Mouse (Mus musculus) CD8-positive naive resting alpha-beta T cell, adult 57 days (primary cell): ENCODE data around the gene Kcnf1. TPM values are rescaled to one million over a fixed set of nuclear protein-coding genes. Genes with fewer than 3 reads are reported as not detected.

ENCODE experiments used
- total RNA-seq: library from RNA; stranded (reverse); gene quantifications from one replicate; pipeline ENCODE4 v1.2.4, GENCODE M21; 2023

The Kcnf1 gene
- not detected for total RNA-seq

DNA sequence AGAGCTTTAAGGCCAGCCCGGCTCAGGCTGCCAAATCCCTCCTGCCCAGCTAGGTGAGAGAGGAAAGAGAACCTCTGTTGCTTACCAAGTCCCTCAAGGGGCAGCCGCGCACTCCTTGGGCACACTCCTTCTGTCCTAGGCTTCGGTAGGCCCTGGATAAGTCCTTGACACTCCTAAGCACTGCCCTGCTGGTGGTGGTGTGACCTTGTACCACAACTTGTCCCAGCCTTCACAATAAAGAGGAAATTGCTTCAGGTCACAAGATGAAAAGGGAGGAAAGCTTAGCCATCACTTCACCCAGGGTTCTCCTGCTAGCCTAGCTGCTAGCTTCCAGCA, at the start of gene Kcnf1:
Gene Kcnf1 (minus strand): TSS at position 132 of the 336 bp plus-strand sequence.

Other genes starting within 250 kb of the Kcnf1 start
- 12.0 TPM for gene Pqlc3, start 176.5 kb downstream of the Kcnf1 start, total RNA-seq
- 0.61 TPM for gene 2410004P03Rik, start 165.2 kb downstream of the Kcnf1 start, total RNA-seq
- gene Pdia6, start 89.7 kb upstream of the Kcnf1 start, total RNA-seq = 80.3 TPM
- gene Atp6v1c2, start 152.5 kb upstream of the Kcnf1 start, total RNA-seq = not detected
- 20.0 TPM for gene Nol10, start 171.6 kb upstream of the Kcnf1 start, total RNA-seq